16 mouse cellular contexts compared by ENCODE assay signal in the genomic region with DNA sequence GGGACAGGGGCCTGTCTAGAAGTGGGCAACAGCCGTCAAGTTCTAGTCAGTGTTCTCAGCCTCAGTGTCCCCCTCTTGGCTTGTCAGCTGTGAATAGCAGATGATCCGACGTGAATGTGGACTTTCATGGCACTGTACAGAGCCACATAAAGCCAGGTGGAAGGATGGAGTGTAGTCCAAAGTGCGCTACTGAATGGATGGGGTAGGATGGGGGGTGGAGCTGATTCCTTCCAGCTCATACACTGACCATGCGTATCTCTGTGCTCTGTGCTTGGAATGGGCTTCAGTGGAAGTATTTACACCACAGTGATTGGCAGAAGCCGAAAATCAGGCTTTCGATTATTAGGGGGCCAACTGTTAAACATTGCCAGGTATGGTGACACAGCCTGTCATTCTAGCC.
"Had no signal": no experiment of that assay in that cellular context is flagged by ENCODE, and none has a peak within 500 bp of the region (broad histone marks: within the 10 kb centered on the region; RNA-seq: fewer than 3 reads in every experiment).

No protein-coding gene starts in this region.

- H3K4me1 ChIP-seq: midbrain, embryonic 15.5 days had no signal

- DNase-seq: kidney, adult 18-20 months; kidney, postnatal 4 days; left cerebral cortex, postnatal 4 days; lung, embryonic 14.5 days; lung, postnatal 10 days; lung, postnatal 4 days; retina, postnatal 1 day; right cerebral cortex, postnatal 4 days; spleen, adult 18-20 months; thymus, adult 18-20 months; thymus, postnatal 14 days had no signal

- H3K27me3 ChIP-seq: kidney, embryonic 15.5 days; limb, embryonic 15.5 days; midbrain, embryonic 15.5 days; neural tube, embryonic 13.5 days had no signal

- ATAC-seq: midbrain, embryonic 15.5 days had no signal

- H3K9me3 ChIP-seq: kidney, embryonic 15.5 days; limb, embryonic 15.5 days; midbrain, embryonic 15.5 days; neural tube, embryonic 13.5 days had no signal

- H3K4me2 ChIP-seq: kidney, embryonic 15.5 days; limb, embryonic 15.5 days; lung, embryonic 14.5 days; midbrain, embryonic 11.5 days; midbrain, embryonic 15.5 days; neural tube, embryonic 13.5 days had no signal

- H3K9ac ChIP-seq: kidney, embryonic 15.5 days; limb, embryonic 15.5 days; lung, embryonic 14.5 days; midbrain, embryonic 15.5 days; neural tube, embryonic 13.5 days had no signal

- H3K36me3 ChIP-seq: kidney, embryonic 15.5 days; limb, embryonic 15.5 days; midbrain, embryonic 15.5 days; neural tube, embryonic 13.5 days had no signal

- H3K27ac ChIP-seq: kidney, embryonic 15.5 days; limb, embryonic 15.5 days; midbrain, embryonic 15.5 days; neural tube, embryonic 13.5 days had no signal

- H3K4me3 ChIP-seq: kidney, embryonic 15.5 days; limb, embryonic 15.5 days; midbrain, embryonic 15.5 days; neural tube, embryonic 13.5 days had no signal
